Mouse (Mus musculus) spleen, adult 2 months (tissue): ENCODE measurements around the gene Mettl8.

ENCODE experiments used
- CTCF ChIP-seq: fragments of 200-500 bp; IDR thresholded peaks from 2 replicates; pipeline ENCODE4 v1.5.1; 2011; ENCODE audit warnings: mild to moderate bottlenecking, inconsistent platforms; ENCODE audit not compliant: insufficient read depth, insufficient read length, insufficient replicate concordance; ENCODE audit errors: extremely low read depth
- POLR2A ChIP-seq: fragments of 200-500 bp; IDR thresholded peaks from 2 replicates; pipeline ENCODE4 v1.6.1; 2011; ENCODE audit warnings: low read depth, low read length, inconsistent platforms

DNA sequence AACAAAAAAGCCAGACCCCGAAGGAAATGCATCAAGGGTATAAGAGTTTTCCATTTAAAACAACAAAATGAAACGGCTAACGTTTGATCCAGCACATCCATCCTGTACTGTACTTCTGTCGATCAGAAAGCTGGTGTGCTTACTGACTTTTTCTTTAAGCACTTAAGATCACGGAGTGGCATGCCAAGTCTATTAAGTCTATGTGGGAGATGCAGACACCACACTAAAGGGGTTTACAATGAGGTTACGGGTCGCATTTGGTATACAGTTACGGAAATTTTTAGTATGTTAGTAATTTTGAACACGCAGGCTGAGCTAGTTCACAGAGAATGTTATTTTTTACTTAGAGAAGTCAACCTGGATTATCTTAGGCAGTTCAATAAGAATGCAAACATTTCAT lies 667 bp downstream of the Mettl8 start:
- TF ChIP-seq CTCF (no peak), POLR2A (no peak)
